Mouse (Mus musculus) layer of hippocampus, adult 18-20 months (tissue): ENCODE data around the gene Acer3. TPM values are rescaled to one million over a fixed set of nuclear protein-coding genes. Genes with fewer than 3 reads are reported as not detected.

Experiments
- DNase-seq, 2 experiments: peaks; one replicate each; pipeline ENCODE4 v3.0.0; 2022; ENCODE audit warnings: low spot score in 2 of 2
- long read RNA-seq: library from polyadenylated mRNA; stranded (forward); transcript quantifications from one replicate; pipeline ENCODE4 v2.0.0, GENCODE M21; 2021
- total RNA-seq, 2 experiments: library from RNA; stranded (reverse); gene quantifications; 2 replicates each; pipeline ENCODE4 v1.2.3; 2021

Acer3 gene
- total RNA-seq, result 10 to 100 TPM; 18.1 to 24.9 TPM
- long read RNA-seq, full-length matches to known transcripts, result 4 of 5 reads
- long read RNA-seq, partial matches to known transcripts, result 0 of 5 reads
- long read RNA-seq, other reads (novel, unspliced or antisense), result 1 of 5 reads

- DNase-seq, result no peak
Measured at GRCm38 (mm10) chr7:98321083-98321482, at the start of gene Acer3. TSS of gene Acer3 (minus strand) at chr7:98321208.

GRCm38 (mm10) chr7:98369762-98370369 lies 48.9 kb upstream of the Acer3 start:
- no peak for DNase-seq

- DNase-seq, result peak in 1 of 2 experiments; percentile 8
Measured at GRCm38 (mm10) chr7:98361662-98362061, 40.7 kb upstream of the Acer3 start.

GRCm38 (mm10) chr7:98361063-98361652 lies 40.1 kb upstream of the Acer3 start, which contains the start of gene Tsku:
TSS of gene Tsku (minus strand) at chr7:98361328.
- peak; percentile 57 to 77 for DNase-seq

- no peak for DNase-seq
Measured at GRCm38 (mm10) chr7:98360621-98360990, 39.6 kb upstream of the Acer3 start.

GRCm38 (mm10) chr7:98359951-98360620 lies 39.1 kb upstream of the Acer3 start:
- DNase-seq, result no peak

- no peak for DNase-seq
Measured at GRCm38 (mm10) chr7:98358016-98358415, 37.0 kb upstream of the Acer3 start.

- no peak for DNase-seq
Measured at GRCm38 (mm10) chr7:98357324-98357723, 36.3 kb upstream of the Acer3 start.

- DNase-seq, result no peak
Measured at GRCm38 (mm10) chr7:98354921-98355310, 33.9 kb upstream of the Acer3 start.

GRCm38 (mm10) chr7:98354160-98354920 lies 33.3 kb upstream of the Acer3 start:
- DNase-seq, result no peak

- DNase-seq, result no peak
Measured at GRCm38 (mm10) chr7:98353616-98354015, 32.6 kb upstream of the Acer3 start.

- DNase-seq, result no peak
Measured at GRCm38 (mm10) chr7:98351523-98351922, 30.5 kb upstream of the Acer3 start.

- DNase-seq, result no peak
Measured at GRCm38 (mm10) chr7:98349821-98350220, 28.8 kb upstream of the Acer3 start.

- peak; percentile 61 to 85 for DNase-seq
Measured at GRCm38 (mm10) chr7:98349096-98349495, 28.1 kb upstream of the Acer3 start.

- peak in 1 of 2 experiments; percentile 68 for DNase-seq
Measured at GRCm38 (mm10) chr7:98348043-98348442, 27.0 kb upstream of the Acer3 start.

- no peak for DNase-seq
Measured at GRCm38 (mm10) chr7:98347471-98347870, 26.5 kb upstream of the Acer3 start.

GRCm38 (mm10) chr7:98345036-98345435 lies 24.0 kb upstream of the Acer3 start:
- no peak for DNase-seq

GRCm38 (mm10) chr7:98344361-98344760 lies 23.4 kb upstream of the Acer3 start:
- peak in 1 of 2 experiments; percentile 26 for DNase-seq

GRCm38 (mm10) chr7:98342249-98342648 lies 21.2 kb upstream of the Acer3 start:
- no peak for DNase-seq

GRCm38 (mm10) chr7:98341475-98341874 lies 20.5 kb upstream of the Acer3 start:
- DNase-seq, result peak; percentile 64 to 91

GRCm38 (mm10) chr7:98340343-98340742 lies 19.3 kb upstream of the Acer3 start:
- DNase-seq, result no peak
